Mouse (Mus musculus): ENCODE measurements around the gene Mymx.

- TF ChIP-seq CTCF (conservative IDR thresholded peaks at IDR 0.05; ENCODE audit: low read length) (no peak), NANOG (IDR thresholded peaks at IDR 0.05; ENCODE audit: borderline replicate concordance, low read length) (no peak), POU5F1 (IDR thresholded peaks at IDR 0.05; ENCODE audit: borderline replicate concordance, low read length) (no peak)
These were observed 14.2 kb upstream of the Mymx start for GRCm38 (mm10) chr17:45616046-45616650.
